In the genomic region with DNA sequence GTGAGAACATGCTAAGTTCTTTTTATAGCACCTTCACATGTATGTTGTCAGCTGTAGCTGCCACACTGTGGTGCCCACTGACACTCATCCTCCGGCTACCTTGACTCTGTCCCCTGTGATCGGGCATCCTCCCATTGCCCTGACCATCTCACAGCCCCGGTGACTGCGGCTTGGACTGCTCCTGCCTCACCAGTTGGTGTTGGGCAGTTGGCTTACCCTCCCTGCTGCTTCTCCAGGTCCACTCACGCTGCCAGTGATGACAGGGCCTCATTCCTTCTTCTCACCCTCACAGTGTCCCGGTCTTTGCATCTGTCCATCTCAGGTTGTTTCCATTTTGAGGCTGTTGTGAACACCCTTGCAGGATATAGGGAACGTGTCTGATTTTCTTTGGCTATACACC, we compare ENCODE assay signal across 26 mouse cellular contexts. TPM values are rescaled to one million over a fixed set of nuclear protein-coding genes. Genes with fewer than 3 reads are reported as not detected.
DNase-seq lines count a peak whose midpoint lies in the region; ATAC-seq and TF ChIP-seq lines count a peak whose summit lies in the region.
"Had no signal": no experiment of that assay in that cellular context is flagged by ENCODE, and none has a peak within 500 bp of the region (broad histone marks: within the 10 kb centered on the region; RNA-seq: fewer than 3 reads in every experiment).

No protein-coding gene starts in this region.

- peak overlapping the region; percentile 52 for H3K27ac ChIP-seq in left cerebral cortex, adult 2 months
- H3K27ac ChIP-seq: embryonic facial prominence, embryonic 10.5 days; forebrain, embryonic 15.5 days; limb, embryonic 10.5 days; liver, embryonic 15.5 days; lung, embryonic 15.5 days; midbrain, embryonic 15.5 days; neural tube, embryonic 12.5 days had no signal

- peak; percentile 71 for ATAC-seq in cerebellum, adult (ENCODE audit: insufficient number of reproducible peaks, low FRiP score, low TSS enrichment)
- ATAC-seq: forebrain, embryonic 15.5 days; hindbrain, embryonic 16.5 days; intestine, embryonic 16.5 days; midbrain, embryonic 15.5 days had no signal

- intact Hi-C loops in left cerebral cortex, adult 2 months (cut with DNase I), result no loop called here

- no peak overlapping the region for H3K4me3 ChIP-seq in left cerebral cortex, adult 2 months
- H3K4me3 ChIP-seq: embryonic facial prominence, embryonic 10.5 days; forebrain, embryonic 15.5 days; limb, embryonic 10.5 days; liver, embryonic 15.5 days; lung, embryonic 15.5 days; midbrain, embryonic 15.5 days; neural tube, embryonic 12.5 days had no signal

- DNase-seq in cerebellum, postnatal 4 days (ENCODE audit: low spot score in 2 of 2), result no peak
- no peak for DNase-seq in left cerebral cortex, adult 2 months (ENCODE audit: extremely low spot score in 1 of 2, low spot score in 2 of 2)
- DNase-seq in left cerebral cortex, adult 8-10 months (ENCODE audit: low spot score in 2 of 2), result no peak
- peak; percentile 80 to 87 for DNase-seq in cerebellum, postnatal 10 days
- no peak for DNase-seq in T-cell, adult 2 months (ENCODE audit: low spot score)
- no peak for DNase-seq in ovary, postnatal 14 days (ENCODE audit: low spot score)
- DNase-seq: adrenal gland, postnatal 14 days; gastrocnemius, postnatal 10 days; heart, adult 18-20 months; kidney, adult 9 months; kidney, postnatal 14 days; layer of hippocampus, adult 9-11 months; liver; lung, postnatal 36 days; retina, postnatal 1 day; thymus, postnatal 14 days had no signal

- TF ChIP-seq CTCF in left cerebral cortex, adult 2 months (IDR thresholded peaks at IDR 0.05), result no peak

RNA-seq across cellular contexts. Expression of a gene that starts 35.3 kb away (rescaled TPM):
- 100 to 1,000 TPM; 129 to 140 TPM for total RNA-seq in left cerebral cortex, adult 2 months (2021)
- total RNA-seq in left cerebral cortex, adult 8-10 months (2022), result 100 to 1,000 TPM in 2 of 4 experiments, 10 to 100 TPM in 2; 98.8 to 109 (median 103) TPM

Comparison
In these comparisons a context has a peak if more than half of its experiments do, and no peak if none do; other contexts are left out.
1. DNase-seq: peak in cerebellum, postnatal 10 days (2 of 2); none in cerebellum, postnatal 4 days (0 of 2), left cerebral cortex, adult 2 months (0 of 2), left cerebral cortex, adult 8-10 months (0 of 2), T-cell, adult 2 months (single experiment) and ovary, postnatal 14 days (single experiment).